Mouse (Mus musculus): Measurements from ENCODE around the gene Psmd5.

- TF ChIP-seq POLR2A (IDR thresholded peaks at IDR 0.05; ENCODE audit: borderline replicate concordance, low read depth, low read length) (no peak), CTCF (IDR thresholded peaks at IDR 0.05; ENCODE audit: low read depth, low read length) (no peak)
Observed at GRCm38 (mm10) chr2:34804172-34804571, 70.6 kb downstream of the Psmd5 start.

All from bone marrow macrophage, adult 2 months (primary cell).